Mouse (Mus musculus) midbrain, embryonic 10.5 days (tissue): ENCODE results near the gene Prr23a1. TPM values are rescaled to one million over a fixed set of nuclear protein-coding genes. Genes with fewer than 3 reads are reported as not detected.

Source experiments
- DNase-seq: peaks from one replicate; pipeline ENCODE4 v3.0.0-alpha.2; 2017; ENCODE audit warnings: low spot score
- H3K27ac ChIP-seq: fragments of 300-500 bp; sonication (generic); replicated peaks from 2 replicates; pipeline ENCODE4 v1.5.1; 2016; ENCODE audit warnings: mild to moderate bottlenecking
- H3K27me3 ChIP-seq: fragments of 300-500 bp; sonication (generic); 2 replicates; pipeline ENCODE4 v1.6.1; 2016; ENCODE audit warnings: low read depth, mild to moderate bottlenecking; ENCODE audit not compliant: poor library complexity, severe bottlenecking
- H3K36me3 ChIP-seq: fragments of 300-500 bp; sonication (generic); 2 replicates; pipeline ENCODE4 v1.6.1; 2016; ENCODE audit warnings: mild to moderate bottlenecking, moderate library complexity
- H3K4me1 ChIP-seq: fragments of 300-500 bp; sonication (generic); 2 replicates; pipeline ENCODE4 v1.6.1; 2016
- H3K4me3 ChIP-seq: fragments of 300-500 bp; sonication (generic); 2 replicates; pipeline ENCODE4 v1.5.1; 2016; ENCODE audit warnings: mild to moderate bottlenecking, moderate library complexity
- H3K9me3 ChIP-seq: fragments of 300-500 bp; sonication (generic); replicated peaks from 2 replicates; pipeline ENCODE4 v1.6.1; 2016; ENCODE audit warnings: mild to moderate bottlenecking
- WGBS: fragments of 180-500 bp; shearing (Covaris S2); methylation state at CpG from one replicate; pipeline ENCODE4 v1.1.7; 2016; 5-methylcytosine and 5-hydroxymethylcytosine counted together
- polyA plus RNA-seq: library from polyadenylated mRNA; unstranded; fragments of >200 nt; fragmentation: Nextera tagmentation; extraction: Ambion mirVana; gene quantifications from 2 replicates; pipeline ENCODE4 v1.2.1, GENCODE M21; 2016

Gene Prr23a1
- polyA plus RNA-seq, 1 experiment from 2014 or later, result not detected

GRCm38 (mm10) chr9:98829508-98829907 lies 12.8 kb upstream of the Prr23a1 start:
- Histone ChIP-seq H3K4me3 (no peak overlapping the region), H3K27ac (no peak overlapping the region), H3K27me3 (no peaks in the 10 kb centered on the region), H3K9me3 (no peaks in the 10 kb centered on the region), H3K36me3 (no peaks in the 10 kb centered on the region), H3K4me1 (no peaks in the 10 kb centered on the region)
- DNase-seq, result peak; percentile 25
- WGBS, result 68% methylated on average over 5 of the region's 5 CpGs

- H3K4me3 ChIP-seq, result no peak overlapping the region
- DNase-seq, result no peak
- 0 out of 2 replicates have a peak, but pooled peaks cover 6% of the 10 kb centered on the region for H3K9me3 ChIP-seq
- H3K27ac ChIP-seq, result no peak overlapping the region
- 85% methylated on average over 7 of the region's 7 CpGs for WGBS
- H3K36me3 ChIP-seq, result no peaks in the 10 kb centered on the region
- peaks cover 6% of the 10 kb centered on the region for H3K27me3 ChIP-seq
- peaks cover 13% of the 10 kb centered on the region; the same call in 1 of the 2 replicates for H3K4me1 ChIP-seq
Observed at GRCm38 (mm10) chr9:98837537-98838074, 4.7 kb upstream of the Prr23a1 start.

- no peak for DNase-seq
- Histone ChIP-seq H3K27ac (no peak within 1 kb of the TSS), H3K4me1 (no peaks in the 10 kb centered on the region), H3K4me3 (no peak within 1 kb of the TSS), H3K27me3 (no peaks in the 10 kb centered on the region), H3K9me3 (no peaks in the 10 kb centered on the region), H3K36me3 (no peaks in the 10 kb centered on the region)
- WGBS, result 78% methylated on average over 18 of the region's 18 CpGs
Observed at GRCm38 (mm10) chr9:98856210-98856609, 13.9 kb downstream of the Prr23a1 start, which contains the start of gene Prr23a2. Gene Prr23a2 (plus strand): TSS chr9:98856494.

- H3K4me1 ChIP-seq, result no peaks in the 10 kb centered on the region
- DNase-seq, result no peak
- 82% methylated on average over 3 of the region's 3 CpGs for WGBS
Observed at GRCm38 (mm10) chr9:98863463-98863862, 21.2 kb downstream of the Prr23a1 start.

GRCm38 (mm10) chr9:98864571-98864970 lies 22.3 kb downstream of the Prr23a1 start, which contains the start of gene Prr23a3:
Gene Prr23a3 (plus strand): TSS chr9:98864767.
- Histone ChIP-seq H3K4me3 (peak within 1 kb of the TSS; percentile 29), H3K36me3 (no peaks in the 10 kb centered on the region), H3K9me3 (peaks cover 9% of the 10 kb centered on the region; the same call in 1 of the 2 replicates), H3K27me3 (peaks cover 12% of the 10 kb centered on the region), H3K4me1 (no peaks in the 10 kb centered on the region), H3K27ac (no peak within 1 kb of the TSS)
- DNase-seq, result no peak
- 58% methylated on average over 22 of the region's 22 CpGs for WGBS

More at GRCm38 (mm10) chr9:98863463-98863862, 21.2 kb downstream of the Prr23a1 start:
- Histone ChIP-seq H3K36me3 (no peaks in the 10 kb centered on the region), H3K27me3 (peaks cover 12% of the 10 kb centered on the region), H3K27ac (no peak overlapping the region), H3K9me3 (peaks cover 9% of the 10 kb centered on the region; the same call in 1 of the 2 replicates), H3K4me3 (no peak overlapping the region)

Other genes with a start within 250 kb of the Prr23a1 start
- 74.8 and 80.2 TPM in 2 replicates for gene Mrps22, start 240.8 kb upstream of the Prr23a1 start, polyA plus RNA-seq
- not detected in 2 replicates for gene Prr23a2, start 14.0 kb downstream of the Prr23a1 start, polyA plus RNA-seq
- gene Prr23a3, start 22.3 kb downstream of the Prr23a1 start, polyA plus RNA-seq, result 0.28 TPM in 1 of 2 replicates, not detected in the other
- not detected in 2 replicates for gene 7420426K07Rik, start 60.6 kb downstream of the Prr23a1 start, polyA plus RNA-seq
- gene Foxl2, start 112.8 kb downstream of the Prr23a1 start, polyA plus RNA-seq, result 3.5 and 4.1 TPM in 2 replicates
- 73.5 and 81.5 TPM in 2 replicates for gene Faim, start 143.9 kb downstream of the Prr23a1 start, polyA plus RNA-seq
- gene Gm1123, start 193.2 kb downstream of the Prr23a1 start, polyA plus RNA-seq, result 0.09 TPM in 1 of 2 replicates, not detected in the other